Mouse (Mus musculus) CH12.LX (cell line): Measurements from ENCODE around the gene Podxl. TPM values are rescaled to one million over a fixed set of nuclear protein-coding genes. Genes with fewer than 3 reads are reported as not detected.

Experiments used
- DNase-seq: peaks from one replicate; pipeline ENCODE4 v3.0.0-alpha.2; 2013; ENCODE audit errors: extremely low read depth
- H3K27ac ChIP-seq: 2 replicates; pipeline ENCODE4 v1.5.1; 2012; ENCODE audit warnings: low read depth, mild to moderate bottlenecking, control low read depth, moderate library complexity; ENCODE audit not compliant: insufficient read depth
- H3K27me3 ChIP-seq: replicated peaks from 2 replicates; pipeline ENCODE3; 2012; ENCODE audit warnings: inconsistent platforms
- H3K36me3 ChIP-seq, 2 experiments: replicated peaks in 1 of 2; 2 replicates each; pipeline versions ENCODE3 to v1.6.1; 2012; ENCODE audit warnings: inconsistent platforms in 1 of 2, low read length in 1 of 2, mild to moderate bottlenecking in 1 of 2, mixed read lengths in 1 of 2, moderate library complexity in 1 of 2; ENCODE audit not compliant: control insufficient read depth in 1 of 2, insufficient read depth in 1 of 2
- H3K4me1 ChIP-seq, 2 experiments: 2 replicates each; pipeline ENCODE4 v1.6.1; 2012; ENCODE audit warnings: inconsistent platforms in 1 of 2, moderate library complexity in 1 of 2; ENCODE audit not compliant: insufficient read depth in 2 of 2, control insufficient read depth in 1 of 2
- H3K4me2 ChIP-seq: 2 replicates; pipeline ENCODE4 v1.6.1; 2012; ENCODE audit warnings: low read depth, mild to moderate bottlenecking, control low read depth; ENCODE audit not compliant: poor library complexity, insufficient read depth, severe bottlenecking
- H3K4me3 ChIP-seq, 3 experiments: fragments of 150-350 bp in 1 of 3; sonication (generic) in 1 of 3; replicated peaks in 1 of 3; 2 replicates each; pipeline versions ENCODE3 to v1.5.1; 2011 to 2012; ENCODE audit warnings: low read depth in 2 of 3, low read length in 2 of 3, mild to moderate bottlenecking in 2 of 3, moderate library complexity in 2 of 3, control low read depth in 1 of 3, improper control_type of control experiment in 1 of 3, inconsistent platforms in 1 of 3, mixed read lengths in 1 of 3; ENCODE audit not compliant: poor library complexity in 1 of 3
- H3K79me2 ChIP-seq: replicated peaks from 2 replicates; pipeline ENCODE4 v1.6.1; 2012; ENCODE audit warnings: mild to moderate bottlenecking, moderate library complexity; ENCODE audit not compliant: control insufficient read depth, poor library complexity, insufficient read depth, severe bottlenecking; ENCODE audit errors: extremely low read depth
- H3K9ac ChIP-seq: 2 replicates; pipeline ENCODE4 v1.6.1; 2012; ENCODE audit warnings: low read depth, mild to moderate bottlenecking, control low read depth, moderate library complexity; ENCODE audit not compliant: insufficient read depth
- H3K9me3 ChIP-seq: replicated peaks from 2 replicates; pipeline ENCODE3; 2012; ENCODE audit warnings: low read length, inconsistent platforms, mixed read lengths
- CTCF ChIP-seq, 2 experiments: IDR thresholded peaks in 1 of 2; conservative IDR thresholded peaks in 1 of 2; 2 replicates each; pipeline ENCODE4 v1.5.1; 2011 to 2012; ENCODE audit warnings: low read depth in 2 of 2, low read length in 2 of 2, improper control_type of control experiment in 1 of 2, inconsistent platforms in 1 of 2, mild to moderate bottlenecking in 1 of 2, moderate library complexity in 1 of 2
- E2F4 ChIP-seq: IDR thresholded peaks from 2 replicates; pipeline ENCODE4 v1.6.1; 2011; ENCODE audit warnings: low read depth, low read length, improper control_type of control experiment; ENCODE audit not compliant: insufficient replicate concordance
- ETS1 ChIP-seq: conservative IDR thresholded peaks from 2 replicates; pipeline ENCODE4 v1.6.1; 2012; ENCODE audit warnings: low read depth, mild to moderate bottlenecking, inconsistent platforms, low read length, improper control_type of control experiment, moderate library complexity
- JUND ChIP-seq: conservative IDR thresholded peaks from 2 replicates; pipeline ENCODE4 v1.6.1; 2011; ENCODE audit warnings: low read depth, low read length, improper control_type of control experiment
- KAT2A ChIP-seq: IDR thresholded peaks from 2 replicates; pipeline ENCODE4 v1.6.1; 2012; ENCODE audit warnings: low read length, improper control_type of control experiment, inconsistent platforms; ENCODE audit not compliant: insufficient replicate concordance
- MAX ChIP-seq: IDR thresholded peaks from 2 replicates; pipeline ENCODE4 v1.6.1; 2011; ENCODE audit warnings: low read length, improper control_type of control experiment
- MEF2A ChIP-seq: IDR thresholded peaks from 2 replicates; pipeline ENCODE4 v1.6.1; 2014; ENCODE audit warnings: low read depth, mild to moderate bottlenecking, inconsistent platforms, low read length, improper control_type of control experiment, borderline replicate concordance
- MYC ChIP-seq: IDR thresholded peaks from 2 replicates; pipeline ENCODE4 v1.6.1; 2011; ENCODE audit warnings: low read depth, mild to moderate bottlenecking, improper control_type of control experiment, low read length
- NELFE ChIP-seq: IDR thresholded peaks from 2 replicates; pipeline ENCODE4 v1.6.1; 2011; ENCODE audit warnings: low read depth, low read length, improper control_type of control experiment
- PAX5 ChIP-seq: IDR thresholded peaks from 2 replicates; pipeline ENCODE4 v1.6.1; 2012; ENCODE audit warnings: low read length, inconsistent platforms, mixed read lengths
- POLR2AphosphoS2 ChIP-seq: IDR thresholded peaks from 2 replicates; pipeline ENCODE4 v1.6.1; 2011; ENCODE audit warnings: low read depth, low read length, improper control_type of control experiment
- SMC3 ChIP-seq: IDR thresholded peaks from 2 replicates; pipeline ENCODE4 v1.6.1; 2011; ENCODE audit warnings: low read depth, low read length, improper control_type of control experiment
- TBP ChIP-seq: conservative IDR thresholded peaks from 2 replicates; pipeline ENCODE4 v1.6.1; 2011; ENCODE audit warnings: low read depth, low read length, improper control_type of control experiment
- ZC3H11A ChIP-seq: IDR thresholded peaks from 2 replicates; pipeline ENCODE4 v1.6.1; 2012; ENCODE audit warnings: low read depth, mild to moderate bottlenecking, inconsistent platforms, low read length, improper control_type of control experiment
- ZKSCAN1 ChIP-seq: IDR thresholded peaks from 2 replicates; pipeline ENCODE4 v1.6.1; 2012; ENCODE audit warnings: low read depth, inconsistent platforms, low read length, improper control_type of control experiment, borderline replicate concordance
- ZMIZ1 ChIP-seq: IDR thresholded peaks from 2 replicates; pipeline ENCODE4 v1.6.1; 2012; ENCODE audit warnings: low read depth, mild to moderate bottlenecking, inconsistent platforms, low read length, improper control_type of control experiment
- dilution Hi-C: fragments of 300-500 bp; cut with MboI; formaldehyde crosslinking; loops from 2 replicates; pipeline ENCODE4 v1.14.3; 2020; ENCODE audit warnings: low sequenced_read_pairs; ENCODE audit not compliant: extremely low pct_unique_long_range_greater_than_20kb, extremely low pct_ligation_motif_present
- in situ Hi-C: fragments of 300-500 bp; cut with MboI; formaldehyde crosslinking; loops from 3 replicates; pipeline ENCODE4 v1.14.3; 2019; ENCODE audit warnings: low sequenced_read_pairs, low pct_ligation_motif_present, low pct_unique_long_range_greater_than_20kb, mixed read lengths
- polyA plus RNA-seq: library from polyadenylated mRNA; unstranded; fragments of >175 nt; gene quantifications from 2 replicates; pipeline ENCODE4 v1.2.1, GENCODE M21; 2012; ENCODE audit warnings: low read depth; ENCODE audit not compliant: insufficient read length
- total RNA-seq, 2 experiments: library from RNA; depleted of rRNA; stranded (reverse); fragments of 300-350 nt in 1 of 2; fragments of >200 nt in 1 of 2; gene quantifications; 2 replicates each; pipeline ENCODE4 v1.2.3; 2012 to 2014

Podxl gene
- total and polyA plus RNA-seq, 3 experiments, result not detected

GRCm38 (mm10) chr6:31502614-31503013, 61.2 kb downstream of the Podxl start:
- no peak for DNase-seq
- H3K4me2 ChIP-seq, result no peak overlapping the region
- peaks cover 16 to 38% of the 10 kb centered on the region in 2 experiments for H3K36me3 ChIP-seq
- peaks cover 2 to 16% of the 10 kb centered on the region in 2 experiments; a peak in 3 of 4 replicates for H3K4me1 ChIP-seq
- no peak overlapping the region for H3K4me3 ChIP-seq
- no peak for TF ChIP-seq ZC3H11A
- TF ChIP-seq NELFE, result no peak
- no peak for TF ChIP-seq JUND
- TF ChIP-seq E2F4, result no peak
- no peak for TF ChIP-seq PAX5
- TF ChIP-seq ZMIZ1, result no peak
- no peak for TF ChIP-seq CTCF (conservative IDR thresholded peaks at IDR 0.05 in 1 of 2, IDR thresholded peaks at IDR 0.05 in 1 of 2; ENCODE audit: low read depth in 2 of 2, low read length in 2 of 2)
- TF ChIP-seq MAX, result no peak
- TF ChIP-seq TBP, result no peak
- TF ChIP-seq KAT2A, result no peak
- no peak for TF ChIP-seq ZKSCAN1
- TF ChIP-seq POLR2AphosphoS2, result no peak
- TF ChIP-seq SMC3, result no peak
- TF ChIP-seq MYC, result no peak
- H3K79me2 ChIP-seq, result no peaks in the 10 kb centered on the region
- no peaks in the 10 kb centered on the region for H3K27me3 ChIP-seq
- no peaks in the 10 kb centered on the region for H3K9me3 ChIP-seq
- in situ Hi-C loops, result no loop called here
- no peak overlapping the region for H3K9ac ChIP-seq
- H3K27ac ChIP-seq, result no peak overlapping the region
- dilution Hi-C loops, result no loop called here

GRCm38 (mm10) chr6:31500691-31501090, 63.1 kb downstream of the Podxl start:
- H3K4me1 ChIP-seq, result peaks cover 8 to 30% of the 10 kb centered on the region in 2 experiments
- no peak overlapping the region for H3K9ac ChIP-seq
- in situ Hi-C loops, result no loop called here
- H3K9me3 ChIP-seq, result no peaks in the 10 kb centered on the region
- H3K36me3 ChIP-seq, result peaks cover 16 to 40% of the 10 kb centered on the region in 2 experiments
- dilution Hi-C loops, result no loop called here
- no peak overlapping the region for H3K4me3 ChIP-seq
- no peak for DNase-seq
- no peak overlapping the region for H3K4me2 ChIP-seq
- H3K27ac ChIP-seq, result no peak overlapping the region
- no peaks in the 10 kb centered on the region for H3K27me3 ChIP-seq
- H3K79me2 ChIP-seq, result no peaks in the 10 kb centered on the region
- TF ChIP-seq ETS1, result no peak
- TF ChIP-seq MEF2A, result no peak
